Comparison of ENCODE assay signal across 7 mouse cellular contexts in genomic region chr14:98168908-98169401, GRCm38 (mm10). TPM values are rescaled to one million over a fixed set of nuclear protein-coding genes. Genes with fewer than 3 reads are reported as not detected.
DNase-seq lines count a peak whose midpoint lies in the region; ATAC-seq and TF ChIP-seq lines count a peak whose summit lies in the region.

No protein-coding gene starts in this region.

- no peak for TF ChIP-seq POLR2A in bone marrow macrophage, adult 2 months (IDR thresholded peaks at IDR 0.05; ENCODE audit: borderline replicate concordance, low read depth, low read length)
- no peak for TF ChIP-seq POLR2A in liver, adult 2 months (IDR thresholded peaks at IDR 0.05; ENCODE audit: extremely low read depth, insufficient read depth, low read length)

- H3K27ac ChIP-seq in bone marrow macrophage, adult 2 months (ENCODE audit: insufficient read depth, low read depth, low read length), result no peak overlapping the region
- peak overlapping the region; percentile 89 for H3K27ac ChIP-seq in forebrain, embryonic 15.5 days (replicated peaks)
- peak overlapping the region; percentile 97 for H3K27ac ChIP-seq in hindbrain, embryonic 14.5 days
- H3K27ac ChIP-seq in liver, adult 2 months (replicated peaks; ENCODE audit: insufficient read depth, low read depth, low read length), result no peak overlapping the region
- peak overlapping the region; percentile 91 for H3K27ac ChIP-seq in midbrain, embryonic 15.5 days
- peak overlapping the region; percentile 59; the same call in 1 of the 2 replicates for H3K27ac ChIP-seq in stomach, embryonic 14.5 days (ENCODE audit: low read length)

- in situ Hi-C loops in Patski (cut with MboI; ENCODE audit: low pct_unique_long_range_greater_than_20kb), result no loop called here

- CTCF ChIA-PET in Patski (lab: Charles Lee), result no interaction called here

- H3K9ac ChIP-seq in forebrain, embryonic 15.5 days (replicated peaks), result peak overlapping the region; percentile 71
- peak overlapping the region; percentile 96 for H3K9ac ChIP-seq in hindbrain, embryonic 14.5 days
- H3K9ac ChIP-seq in liver, adult 2 months (ENCODE audit: low read depth, low read length), result peak overlapping the region; percentile 42
- peak overlapping the region; percentile 84 for H3K9ac ChIP-seq in midbrain, embryonic 15.5 days
- H3K9ac ChIP-seq in stomach, embryonic 14.5 days (replicated peaks; ENCODE audit: low read depth, low read length), result peak overlapping the region; percentile 65

- H3K4me3 ChIP-seq in bone marrow macrophage, adult 2 months (ENCODE audit: insufficient read depth, low read length), result peak overlapping the region; percentile 59
- peak overlapping the region; percentile 69 for H3K4me3 ChIP-seq in forebrain, embryonic 15.5 days
- peak overlapping the region; percentile 93 for H3K4me3 ChIP-seq in hindbrain, embryonic 14.5 days (replicated peaks; ENCODE audit: low read length)
- H3K4me3 ChIP-seq in liver, adult 2 months (ENCODE audit: insufficient read depth, low read depth, low read length), result peak overlapping the region; percentile 59
- H3K4me3 ChIP-seq in midbrain, embryonic 15.5 days, result peak overlapping the region; percentile 82
- peak overlapping the region; percentile 78 for H3K4me3 ChIP-seq in stomach, embryonic 14.5 days (ENCODE audit: low read depth, low read length)

- H3K27me3 ChIP-seq in Patski, result peaks cover 42% of the 10 kb centered on the region
- H3K27me3 ChIP-seq in forebrain, embryonic 15.5 days, result peaks cover 3% of the 10 kb centered on the region; the same call in 1 of the 2 replicates
- H3K27me3 ChIP-seq in hindbrain, embryonic 14.5 days (ENCODE audit: control insufficient read depth, insufficient read depth, low read length), result no peaks in the 10 kb centered on the region
- H3K27me3 ChIP-seq in liver, adult 2 months (ENCODE audit: control insufficient read depth, insufficient read depth, low read length), result peaks cover 11% of the 10 kb centered on the region
- no peaks in the 10 kb centered on the region for H3K27me3 ChIP-seq in midbrain, embryonic 15.5 days (replicated peaks)
- no peaks in the 10 kb centered on the region for H3K27me3 ChIP-seq in stomach, embryonic 14.5 days (ENCODE audit: control insufficient read depth, insufficient read depth, low read length)

- H3K4me1 ChIP-seq in bone marrow macrophage, adult 2 months (ENCODE audit: control insufficient read depth, insufficient read depth, low read length), result no peaks in the 10 kb centered on the region
- peaks cover 31% of the 10 kb centered on the region for H3K4me1 ChIP-seq in forebrain, embryonic 15.5 days
- peaks cover 25% of the 10 kb centered on the region for H3K4me1 ChIP-seq in hindbrain, embryonic 14.5 days (replicated peaks; ENCODE audit: control insufficient read depth, insufficient read depth, low read length)
- H3K4me1 ChIP-seq in liver, adult 2 months (ENCODE audit: control insufficient read depth, insufficient read depth, low read length), result no peaks in the 10 kb centered on the region
- peaks cover 24% of the 10 kb centered on the region; the same call in 1 of the 2 replicates for H3K4me1 ChIP-seq in midbrain, embryonic 15.5 days
- no peaks in the 10 kb centered on the region for H3K4me1 ChIP-seq in stomach, embryonic 14.5 days (ENCODE audit: control insufficient read depth, insufficient read depth, low read length)

- H3K4me2 ChIP-seq in forebrain, embryonic 15.5 days (replicated peaks), result peak overlapping the region; percentile 89
- H3K4me2 ChIP-seq in hindbrain, embryonic 14.5 days (replicated peaks), result peak overlapping the region; percentile 80
- peak overlapping the region; percentile 90 for H3K4me2 ChIP-seq in midbrain, embryonic 15.5 days
- H3K4me2 ChIP-seq in stomach, embryonic 14.5 days (replicated peaks; ENCODE audit: low read depth, low read length), result peak overlapping the region; percentile 82

- no peaks in the 10 kb centered on the region for H3K79me2 ChIP-seq in liver, adult 2 months (ENCODE audit: control insufficient read depth, insufficient read depth, low read length)

- POLR2A ChIA-PET in Patski (lab: Charles Lee), result no interaction called here

- TF ChIP-seq CTCF in Patski (IDR thresholded peaks at IDR 0.05), result no peak
- no peak for TF ChIP-seq CTCF in bone marrow macrophage, adult 2 months (IDR thresholded peaks at IDR 0.05; ENCODE audit: low read depth, low read length)
- TF ChIP-seq CTCF in liver, adult 2 months (IDR thresholded peaks at IDR 0.05; ENCODE audit: low read depth, low read length), result no peak

- WGBS in forebrain, embryonic 15.5 days, result under 1% methylated on average over 45 of the region's 45 CpGs
- under 1% methylated on average over 45 of the region's 45 CpGs for WGBS in hindbrain, embryonic 14.5 days
- under 1% methylated on average over 45 of the region's 45 CpGs for WGBS in liver, adult 2 months
- WGBS in midbrain, embryonic 15.5 days, result under 1% methylated on average over 45 of the region's 45 CpGs
- under 1% methylated on average over 45 of the region's 45 CpGs for WGBS in stomach, embryonic 14.5 days

- ATAC-seq in Patski, result peak; percentile 37
- peak; percentile 24 for ATAC-seq in forebrain, embryonic 15.5 days (replicated peaks)
- ATAC-seq in hindbrain, embryonic 14.5 days (ENCODE audit: low FRiP score), result peak; percentile 4
- ATAC-seq in midbrain, embryonic 15.5 days (replicated peaks), result peak; percentile 43
- ATAC-seq in stomach, embryonic 14.5 days (ENCODE audit: insufficient number of reproducible peaks, insufficient read depth, low FRiP score, low read depth), result peak; percentile 53; the same call in 1 of the 2 replicates

- H3K36me3 ChIP-seq in forebrain, embryonic 15.5 days, result no peaks in the 10 kb centered on the region
- H3K36me3 ChIP-seq in hindbrain, embryonic 14.5 days (replicated peaks; ENCODE audit: control insufficient read depth, insufficient read depth), result no peaks in the 10 kb centered on the region
- no peaks in the 10 kb centered on the region for H3K36me3 ChIP-seq in liver, adult 2 months (ENCODE audit: control insufficient read depth, insufficient read depth, low read length)
- H3K36me3 ChIP-seq in midbrain, embryonic 15.5 days (replicated peaks), result no peaks in the 10 kb centered on the region
- H3K36me3 ChIP-seq in stomach, embryonic 14.5 days (ENCODE audit: control insufficient read depth, insufficient read depth, low read length), result no peaks in the 10 kb centered on the region

- no peak for DNase-seq in Patski (ENCODE audit: low read depth, low spot score)
- no peak for DNase-seq in hindbrain, embryonic 14.5 days (ENCODE audit: low spot score)
- no peak for DNase-seq in liver, adult 2 months (ENCODE audit: extremely low read depth, low read depth, low spot score)

- no peaks in the 10 kb centered on the region for H3K9me3 ChIP-seq in forebrain, embryonic 15.5 days
- no peaks in the 10 kb centered on the region for H3K9me3 ChIP-seq in hindbrain, embryonic 14.5 days (ENCODE audit: control insufficient read depth, low read length)
- H3K9me3 ChIP-seq in midbrain, embryonic 15.5 days, result no peaks in the 10 kb centered on the region
- no peaks in the 10 kb centered on the region for H3K9me3 ChIP-seq in stomach, embryonic 14.5 days (ENCODE audit: control insufficient read depth, low read depth, low read length)

RNA-seq across cellular contexts. Expression of gene Dach1, which starts 0.6 kb away (rescaled TPM):
- polyA plus RNA-seq in Patski (2021), result 0.22 TPM
- not detected in 2 replicates for polyA plus RNA-seq in bone marrow macrophage, adult 2 months (2012; ENCODE audit: insufficient read depth, insufficient read length, missing spikeins)
- polyA plus RNA-seq in forebrain, embryonic 15.5 days (2015; fragmentation: Nextera tagmentation; extraction: Ambion mirVana), result 7.8 and 8.4 TPM in 2 replicates
- 23.5 and 24.7 TPM in 2 replicates for polyA plus RNA-seq in hindbrain, embryonic 14.5 days (2014; fragmentation: Nextera tagmentation; extraction: Ambion mirVana)
- 0.37 and 0.40 TPM in 2 replicates for total RNA-seq in liver, adult 2 months (2014; rRNA removed)
- polyA plus RNA-seq in liver, adult 2 months (2012; rRNA removed), result 0.02 and 0.06 TPM in 2 replicates
- polyA plus RNA-seq in midbrain, embryonic 15.5 days (2015; fragmentation: Nextera tagmentation; extraction: Ambion mirVana), result 8.9 and 9.4 TPM in 2 replicates
- 8.6 and 8.8 TPM in 2 replicates for polyA plus RNA-seq in stomach, embryonic 14.5 days (2014; fragmentation: Nextera tagmentation; extraction: Ambion mirVana)

Comparison
In these comparisons a context has a peak if more than half of its experiments do, and no peak if none do; other contexts are left out.
1. H3K27ac ChIP-seq: peak in forebrain, embryonic 15.5 days (single experiment), hindbrain, embryonic 14.5 days (single experiment), midbrain, embryonic 15.5 days (single experiment) and stomach, embryonic 14.5 days (single experiment); none in bone marrow macrophage, adult 2 months (single experiment) and liver, adult 2 months (single experiment).
2. H3K9ac ChIP-seq: peak in every context shown above with its lines; median percentile 96 in hindbrain, embryonic 14.5 days; 84 in midbrain, embryonic 15.5 days; 71 in forebrain, embryonic 15.5 days; 65 in stomach, embryonic 14.5 days; 42 in liver, adult 2 months.
3. Peak in every context shown above with its lines, with median percentiles within 50 percentile points of each other: ATAC-seq, H3K4me3 ChIP-seq and H3K4me2 ChIP-seq.